Mouse (Mus musculus): ENCODE results near the gene Scn3a. TPM values are rescaled to one million over a fixed set of nuclear protein-coding genes. Genes with fewer than 3 reads are reported as not detected.

Gene Scn3a
- polyA plus RNA-seq, 1 experiment from 2014 or later = 37.5 TPM

Other genes starting within 250 kb of the Scn3a start
- gene Slc38a11, start 203.6 kb downstream of the Scn3a start, polyA plus RNA-seq (2014; fragmentation: Nextera tagmentation; extraction: Ambion mirVana) = 1.4 and 2.2 TPM in 2 replicates
- 20.6 and 28.6 TPM in 2 replicates for gene Scn2a, start 53.1 kb upstream of the Scn3a start, polyA plus RNA-seq (2014; fragmentation: Nextera tagmentation; extraction: Ambion mirVana)